Mouse (Mus musculus): Measurements from ENCODE around the gene Cwc27.

DNA sequence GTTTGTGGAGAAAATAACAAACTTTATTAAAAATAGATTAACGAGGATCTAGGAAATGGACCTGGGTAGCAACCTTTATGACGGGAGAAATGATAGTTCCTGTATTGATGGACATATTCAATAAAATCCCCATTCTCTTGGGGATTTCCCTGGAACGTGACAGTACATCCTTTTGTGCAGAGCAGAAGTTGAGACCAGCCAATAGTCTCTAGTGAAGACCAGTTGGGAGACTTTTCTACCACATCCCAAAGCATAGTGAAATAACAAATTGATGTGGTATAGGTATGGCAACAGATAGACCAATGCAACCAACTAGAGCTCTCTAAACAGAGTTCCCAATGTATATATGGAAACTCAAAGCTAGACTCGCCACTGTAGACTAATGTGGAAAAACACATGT, 220.7 kb downstream of the Cwc27 start:
- TF ChIP-seq CTCF (conservative IDR thresholded peaks at IDR 0.05; ENCODE audit: insufficient read depth, insufficient read length, low read depth, low read length) (no peak), POLR2A (IDR thresholded peaks at IDR 0.05; ENCODE audit: low read depth, low read length) (no peak)

All from kidney, adult 2 months (tissue).